Mouse (Mus musculus): ENCODE data around the gene Lyl1.

- TF ChIP-seq USF1 (IDR thresholded peaks at IDR 0.05; ENCODE audit: low read depth) (no peak), POLR2A (IDR thresholded peaks at IDR 0.05; ENCODE audit: insufficient read length, low read depth) (no peak), POLR2AphosphoS2 (IDR thresholded peaks at IDR 0.05; ENCODE audit: insufficient read length, low read depth) (no peak), MYOG (IDR thresholded peaks at IDR 0.05; ENCODE audit: control insufficient read depth in 1 of 3, insufficient read depth in 1 of 3, insufficient read length in 2 of 3, low read depth in 2 of 3) (no peak), MYOD1 (IDR thresholded peaks at IDR 0.05; ENCODE audit: control insufficient read depth in 1 of 3, insufficient read length in 2 of 3, low read depth in 2 of 3) (no peak), SRF (IDR thresholded peaks at IDR 0.05; ENCODE audit: control insufficient read depth, insufficient read length, low read depth) (no peak), TCF12 (IDR thresholded peaks at IDR 0.05; ENCODE audit: insufficient read depth, poor library complexity, severe bottlenecking) (no peak), E2F4 (IDR thresholded peaks at IDR 0.05; ENCODE audit: insufficient read depth) (no peak), TCF3 (IDR thresholded peaks at IDR 0.05; ENCODE audit: insufficient read length, low read depth) (no peak)
Observed at GRCm38 (mm10) chr8:84725246-84725940, 24.1 kb downstream of the Lyl1 start.

All from myocyte (in vitro differentiated cells).